Mouse (Mus musculus) WW6 (cell line): ENCODE data around the gene Ldhc.
A peak's percentile ranks its signal among the peaks of the same experiment; 100 is the strongest.
"Not testable (repeated sequence)": the region's sequence is repeated elsewhere in the genome, so short reads cannot be mapped to it uniquely, and the experiment has no call there.

ENCODE experiments used
- DNase-seq: peaks from one replicate; pipeline ENCODE4 v3.0.0-alpha.2; 2013; ENCODE audit warnings: low read depth, low spot score

Gene Ldhc

GRCm38 (mm10) chr7:46842278-46842677 lies 18.7 kb upstream of the Ldhc start:
- no peak for DNase-seq

GRCm38 (mm10) chr7:46843576-46843975 lies 17.4 kb upstream of the Ldhc start:
- no peak for DNase-seq

- DNase-seq = peak; percentile 71
Measured at GRCm38 (mm10) chr7:46845211-46845977, 15.6 kb upstream of the Ldhc start.

- no peak for DNase-seq
Measured at GRCm38 (mm10) chr7:46845978-46846485, 15.0 kb upstream of the Ldhc start.

DNA sequence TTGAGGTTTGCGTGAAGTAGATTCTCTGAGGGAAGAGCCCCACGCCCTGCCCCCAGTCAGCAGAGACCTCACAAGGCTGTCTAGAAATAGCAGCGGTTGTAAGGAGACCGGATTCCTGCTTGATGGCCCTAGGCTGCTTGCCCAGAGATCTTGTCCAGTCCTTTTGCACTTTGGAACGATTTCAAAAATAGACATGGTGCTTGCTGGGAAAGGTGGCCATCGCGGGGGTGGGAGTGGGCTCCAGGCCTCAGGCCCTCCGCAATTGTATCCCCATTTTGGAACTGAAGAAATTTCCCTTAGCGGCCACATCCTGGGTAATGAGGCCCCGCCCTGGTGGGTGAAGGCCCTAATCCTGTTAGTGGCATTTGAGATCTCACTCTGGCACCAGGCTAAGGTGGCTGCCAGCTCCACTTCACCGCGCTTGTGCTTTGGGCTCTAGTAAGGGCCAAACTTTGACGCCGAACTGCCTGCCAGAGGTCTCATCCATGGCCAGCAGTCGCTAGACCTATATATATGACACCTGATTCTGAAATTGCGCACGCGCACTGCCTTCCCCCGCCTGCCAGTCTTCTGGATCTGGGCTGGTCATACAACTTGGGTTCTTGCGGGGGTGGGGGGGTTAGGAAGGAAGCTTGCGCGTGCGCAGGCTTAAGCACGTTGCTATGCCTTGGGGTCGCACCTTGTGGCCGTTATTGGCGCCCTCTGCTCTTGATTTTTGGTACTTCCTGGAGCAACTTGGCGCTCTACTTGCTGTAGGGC lies 14.3 kb upstream of the Ldhc start:
- peak; percentile 61 for DNase-seq

GRCm38 (mm10) chr7:46849287-46849686 lies 11.7 kb upstream of the Ldhc start:
- DNase-seq = no peak

DNA sequence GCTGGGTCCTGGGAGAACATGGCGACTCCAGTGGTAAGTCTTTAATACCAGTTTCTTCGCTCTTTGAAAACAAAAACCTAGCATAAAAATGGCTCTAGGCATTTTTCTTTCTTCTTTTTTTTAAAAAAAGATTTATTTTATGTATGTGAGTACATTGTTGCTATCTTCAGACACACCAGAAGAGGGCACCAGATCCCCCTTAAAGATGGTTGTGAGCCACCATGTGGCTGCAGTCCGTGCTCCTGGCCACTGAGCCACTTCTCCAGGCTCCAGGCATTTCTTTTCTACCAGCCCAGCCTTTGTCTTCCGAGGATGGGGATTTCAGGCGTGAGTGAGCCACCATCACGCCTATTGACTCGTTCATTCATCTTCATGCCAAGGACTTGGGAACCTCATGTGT lies 10.0 kb upstream of the Ldhc start:
- no peak for DNase-seq

- DNase-seq = no peak
Measured at GRCm38 (mm10) chr7:46852666-46853065, 8.3 kb upstream of the Ldhc start.

DNA sequence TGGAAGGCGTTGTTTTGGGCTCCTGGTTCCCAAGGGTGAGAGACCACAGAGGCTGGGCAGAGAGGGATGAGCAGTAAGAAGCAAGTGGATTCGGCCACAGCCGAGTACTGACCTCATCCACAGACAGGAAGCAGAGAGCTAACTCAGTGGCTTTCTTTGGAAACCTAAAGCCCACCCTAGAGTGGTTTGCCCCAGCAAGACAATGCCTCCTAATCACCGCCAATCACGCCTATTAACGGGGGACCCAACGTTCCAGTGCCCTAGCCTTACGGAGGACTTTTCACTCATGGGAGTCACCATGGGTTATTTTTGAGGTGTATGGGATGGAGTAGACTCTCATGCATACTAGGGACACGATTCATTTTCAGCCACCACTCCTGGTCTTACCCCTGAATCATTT lies 7.6 kb upstream of the Ldhc start:
- no peak for DNase-seq

DNA sequence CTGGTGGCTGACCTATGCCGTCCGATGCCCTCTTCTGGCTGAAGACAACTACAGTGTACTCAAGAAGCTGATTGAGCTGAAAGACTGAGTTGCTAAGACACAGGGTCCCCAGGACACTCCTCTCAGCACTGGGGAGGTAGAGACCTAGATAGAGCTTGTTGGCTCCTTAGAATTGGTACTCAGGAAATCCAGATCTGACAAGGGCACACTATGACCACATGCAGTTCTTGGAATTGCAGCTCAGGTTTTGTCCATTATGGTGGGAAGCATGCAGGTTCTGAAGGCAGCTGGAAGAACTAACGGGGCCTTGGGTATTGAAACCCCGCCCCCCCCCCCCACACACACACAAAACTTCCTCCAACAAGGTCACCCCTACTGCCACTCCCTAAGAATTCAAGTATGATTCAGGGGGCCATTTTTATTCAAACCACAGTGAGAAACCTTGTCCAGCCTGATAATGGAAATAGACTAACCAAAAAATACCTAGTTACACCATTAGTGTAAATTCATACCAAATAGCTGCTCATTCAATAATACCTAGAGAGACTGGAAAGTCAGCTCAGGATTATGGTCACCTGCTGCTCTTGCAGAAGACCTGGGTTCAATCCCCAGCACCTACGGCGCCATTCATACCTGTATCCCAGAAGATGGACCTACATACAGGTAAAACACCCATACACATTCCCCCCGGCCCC lies 5.0 kb upstream of the Ldhc start:
- no peak for DNase-seq

DNA sequence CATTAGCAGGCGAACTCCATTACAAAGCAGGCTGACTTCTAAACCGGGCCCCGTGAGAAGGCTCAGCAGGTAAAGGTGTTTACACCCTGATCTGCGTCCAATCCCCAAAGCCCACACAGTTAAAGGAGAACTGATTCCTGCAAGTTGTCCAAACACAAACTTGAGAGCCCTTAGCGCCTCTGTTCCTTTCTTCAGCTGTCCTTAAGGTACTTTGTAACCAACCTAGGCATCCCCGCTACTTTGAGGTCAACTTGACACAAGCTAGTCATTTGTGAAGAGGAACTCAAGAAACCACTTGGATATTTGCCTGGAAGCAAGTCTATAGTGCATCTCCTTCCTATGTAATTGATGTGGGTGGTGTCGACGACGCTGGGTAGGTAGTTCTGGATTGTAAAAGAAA lies 3.6 kb upstream of the Ldhc start:
- DNase-seq = no peak

DNA sequence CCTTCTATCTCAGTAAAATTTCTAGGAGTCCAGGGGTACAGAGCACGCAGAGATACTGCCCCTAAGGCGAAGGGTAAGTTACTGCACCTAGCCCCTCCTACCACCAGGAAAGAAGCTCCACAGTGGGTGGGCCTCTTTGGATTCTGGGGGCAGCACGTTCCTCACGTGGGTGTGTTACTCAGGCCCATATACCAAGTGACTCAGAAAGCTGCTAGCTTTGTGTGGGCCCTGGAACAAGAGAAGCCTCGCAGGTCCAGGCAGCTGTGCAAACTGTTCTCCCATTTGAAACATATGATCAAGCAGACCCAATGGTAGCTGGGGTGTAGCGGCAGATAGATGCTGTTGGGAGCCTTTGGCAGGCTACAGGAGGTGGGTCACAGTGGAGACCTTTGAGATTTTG lies 2.0 kb upstream of the Ldhc start:
- DNase-seq = no peak

DNA sequence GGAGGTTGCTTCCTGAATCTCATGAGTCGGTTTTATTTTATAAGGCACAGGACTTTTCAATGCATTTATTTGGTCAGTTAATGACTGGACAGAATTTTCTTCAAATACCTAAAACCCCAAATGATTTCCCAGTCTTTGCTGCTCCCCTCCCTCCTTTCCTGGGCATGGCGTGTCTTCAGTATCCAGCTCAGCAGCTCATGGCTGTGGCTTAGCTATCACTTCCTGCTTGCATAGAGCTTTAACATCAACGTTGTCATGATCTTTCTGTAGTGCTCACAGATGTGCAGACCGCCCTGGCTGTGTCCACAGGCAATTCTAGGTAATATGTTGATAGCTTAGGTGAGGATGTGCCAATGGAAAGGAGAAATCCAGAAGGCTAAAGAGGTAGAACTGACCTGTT lies 11.0 kb downstream of the Ldhc start:
- DNase-seq = no peak

GRCm38 (mm10) chr7:46876841-46877240 lies 15.8 kb downstream of the Ldhc start:
- no peak for DNase-seq

DNA sequence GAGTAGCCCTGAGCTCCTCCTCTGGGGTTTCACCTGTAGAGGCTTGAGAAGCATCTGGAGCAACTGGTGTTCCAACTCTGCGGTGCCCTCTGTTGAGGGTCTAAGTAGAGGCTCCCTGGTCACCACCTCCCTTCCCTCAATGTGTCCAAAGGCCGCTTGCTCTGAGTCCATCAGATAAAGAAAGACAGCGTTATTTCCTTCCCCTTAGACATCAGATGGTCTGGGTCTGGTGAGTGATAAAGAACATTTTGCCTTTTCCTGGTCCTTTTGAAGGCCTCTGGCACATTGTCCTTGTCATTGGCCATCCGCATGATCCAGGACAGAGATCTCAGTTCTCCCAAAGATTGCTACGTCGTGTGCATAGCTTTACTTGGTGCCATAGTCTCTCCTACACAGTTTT lies 16.3 kb downstream of the Ldhc start:
- no peak for DNase-seq

DNA sequence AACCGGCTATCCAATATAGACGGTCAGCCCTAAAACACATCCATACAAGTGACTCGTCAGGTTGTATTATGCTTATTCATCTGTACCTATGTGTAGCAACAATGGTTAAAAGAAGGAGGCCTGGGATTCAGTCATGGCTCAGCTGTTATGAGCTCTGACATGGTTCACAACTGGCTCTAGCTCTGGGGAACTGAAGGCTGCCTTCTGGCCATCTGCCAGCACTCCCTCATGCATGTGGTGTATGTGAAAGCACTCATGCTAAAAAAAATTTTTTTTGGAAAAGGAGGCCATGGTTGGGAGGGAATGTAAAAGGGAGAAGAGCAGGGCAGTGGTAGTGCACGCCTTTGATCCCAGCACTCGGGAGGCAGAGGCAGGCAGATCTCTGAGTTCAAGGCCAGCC lies 18.8 kb downstream of the Ldhc start:
- no peak for DNase-seq

GRCm38 (mm10) chr7:46880992-46881391 lies 20.0 kb downstream of the Ldhc start:
- DNase-seq = no peak

GRCm38 (mm10) chr7:46881941-46882340 lies 20.9 kb downstream of the Ldhc start:
- DNase-seq = not testable (repeated sequence)

DNA sequence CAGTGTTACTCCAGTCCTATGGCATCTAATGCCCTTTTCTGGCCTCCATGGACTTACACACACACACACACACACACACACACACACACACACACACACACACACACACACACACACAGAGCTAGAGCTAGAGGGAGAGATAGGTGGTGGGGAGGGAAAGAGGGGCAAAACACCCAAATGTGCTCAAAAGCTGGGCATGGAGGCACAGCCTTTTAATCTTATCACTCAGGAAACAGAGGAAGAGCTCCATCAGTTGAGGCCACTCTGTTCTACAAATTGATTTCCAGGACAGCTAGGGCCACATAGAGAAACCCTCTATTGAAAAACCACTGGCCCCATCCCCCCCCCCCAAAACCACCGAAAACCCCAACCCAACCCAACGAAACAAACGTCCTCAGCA lies 22.3 kb downstream of the Ldhc start:
- DNase-seq = no peak

GRCm38 (mm10) chr7:46895511-46895910 lies 34.5 kb downstream of the Ldhc start:
- DNase-seq = no peak

GRCm38 (mm10) chr7:46899343-46899742 lies 38.3 kb downstream of the Ldhc start:
- DNase-seq = no peak

DNA sequence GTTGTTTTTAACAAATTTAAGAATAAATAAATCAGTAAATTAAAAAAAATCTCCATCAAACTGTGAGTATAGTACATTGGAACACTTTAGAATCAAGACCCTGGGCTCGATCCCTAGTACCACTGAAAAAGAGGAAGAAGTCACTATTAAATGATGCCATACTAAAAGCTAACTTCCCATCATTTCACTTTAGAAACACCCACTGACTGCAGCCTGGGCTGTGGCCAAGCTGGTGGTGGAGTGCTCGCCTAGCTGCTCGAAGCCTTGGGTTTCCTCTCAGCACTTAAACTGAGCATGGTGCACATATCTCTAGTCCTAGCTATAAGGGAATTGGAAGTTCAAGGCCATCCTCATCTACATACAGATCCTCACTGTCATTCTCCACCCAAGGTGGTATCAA lies 50.2 kb downstream of the Ldhc start:
- no peak for DNase-seq
